In the genomic region with DNA sequence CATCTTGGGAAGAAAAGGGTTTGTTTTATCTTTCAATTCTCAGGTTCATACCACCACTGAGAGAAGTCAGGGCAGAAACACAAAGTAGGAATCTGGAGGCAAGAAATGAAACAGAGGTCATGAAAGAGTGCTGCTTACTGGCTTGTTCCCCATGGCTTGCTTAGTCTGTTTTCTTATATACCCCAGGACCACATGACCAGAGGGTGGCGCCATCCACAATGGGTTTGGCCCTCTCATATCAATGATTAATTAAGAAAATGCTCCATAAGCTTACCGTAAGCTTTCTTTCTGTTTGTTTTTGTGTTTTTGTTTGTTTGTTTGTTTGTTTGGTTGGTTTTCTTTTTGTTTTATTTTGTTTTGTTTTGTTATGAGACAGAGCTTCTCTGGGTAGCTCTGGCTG, we compare ENCODE assay signal across 13 mouse cellular contexts. TPM values are rescaled to one million over a fixed set of nuclear protein-coding genes. Genes with fewer than 3 reads are reported as not detected.
A peak's percentile ranks its signal among the peaks of the same experiment; 100 is the strongest.
DNase-seq lines count a peak whose midpoint lies in the region; ATAC-seq and TF ChIP-seq lines count a peak whose summit lies in the region.
"Had no signal": no experiment of that assay in that cellular context is flagged by ENCODE, and none has a peak within 500 bp of the region (broad histone marks: within the 10 kb centered on the region; RNA-seq: fewer than 3 reads in every experiment).

No protein-coding gene starts in this region.

- H3K27me3 ChIP-seq in cerebellum, adult 2 months (ENCODE audit: control insufficient read depth, insufficient read depth, low read length) = no peaks in the 10 kb centered on the region
- H3K27me3 ChIP-seq: midbrain, embryonic 12.5 days; stomach, embryonic 15.5 days had no signal

- no peak overlapping the region for H3K27ac ChIP-seq in cerebellum, adult 2 months (ENCODE audit: insufficient read depth, low read length)
- H3K27ac ChIP-seq: midbrain, embryonic 12.5 days; stomach, embryonic 15.5 days had no signal

- no peak overlapping the region for H3K4me3 ChIP-seq in cerebellum, adult 2 months (replicated peaks; ENCODE audit: insufficient read depth, low read depth, low read length)
- H3K4me3 ChIP-seq: midbrain, embryonic 12.5 days; stomach, embryonic 15.5 days had no signal

- WGBS in cerebellum, adult 2 months = 61% methylated on average over 2 of the region's 2 CpGs

- TF ChIP-seq CTCF in cerebellum, adult 2 months (IDR thresholded peaks at IDR 0.05; ENCODE audit: borderline replicate concordance, insufficient read depth, low read depth, low read length) = peak; percentile 10; the same call in 1 of the 2 replicates

- peaks cover 15% of the 10 kb centered on the region for H3K4me1 ChIP-seq in cerebellum, adult 2 months (ENCODE audit: control insufficient read depth, insufficient read depth, low read length)
- H3K4me1 ChIP-seq: stomach, embryonic 15.5 days had no signal

- 0 out of 2 replicates have a peak, but pooled peaks have one; percentile 44 for ATAC-seq in megakaryocyte progenitor cell, adult 5-6 weeks (replicated peaks; ENCODE audit: poor library complexity)
- ATAC-seq: intestine, embryonic 16.5 days had no signal

- TF ChIP-seq POLR2A in cerebellum, adult 2 months (IDR thresholded peaks at IDR 0.05; ENCODE audit: borderline replicate concordance, insufficient read depth, low read length) = no peak

- DNase-seq in cerebellum, adult 2 months = no peak
- DNase-seq in cerebellum, adult 18-20 months = no peak
- DNase-seq in lung, postnatal 36 days = peak; percentile 39
- DNase-seq in lung, postnatal 25 days (ENCODE audit: low spot score) = no peak
- DNase-seq in adrenal gland, adult 2 months = peak; percentile 35
- DNase-seq in retina, embryonic 14.5 days (ENCODE audit: low spot score) = no peak
- DNase-seq in cerebellum, adult 9-11 months = no peak
- DNase-seq: cerebellum, adult 11 months had no signal

RNA-seq across cellular contexts. Expression of a gene that starts 14.6 kb away (rescaled TPM):
- 44.2 and 47.5 TPM in 2 replicates for polyA plus RNA-seq in cerebellum, adult 2 months (2012; rRNA removed)
- total RNA-seq in adrenal gland, adult 2 months (2021) = 1 to 10 TPM; 2.6 to 5.0 TPM
- polyA plus RNA-seq in adrenal gland, adult 2 months (2012; rRNA removed) = 0.91 and 0.99 TPM in 2 replicates
- total RNA-seq in megakaryocyte progenitor cell, adult 5-6 weeks (2015) = not detected in 2 replicates
- total RNA-seq in megakaryocyte progenitor cell, adult 5-6 weeks (2017) = not detected in 2 replicates
- total RNA-seq: granulocyte monocyte progenitor cell, adult 5-6 weeks had no signal

RNA-seq across cellular contexts. Expression of a gene that starts 59.9 kb away (rescaled TPM):
- polyA plus RNA-seq in cerebellum, adult 2 months (2012; rRNA removed) = 94.1 and 105 TPM in 2 replicates
- 10 to 100 TPM; 48.0 to 69.7 TPM for total RNA-seq in adrenal gland, adult 2 months (2021)
- polyA plus RNA-seq in adrenal gland, adult 2 months (2012; rRNA removed) = 18.3 and 21.5 TPM in 2 replicates
- total RNA-seq in megakaryocyte progenitor cell, adult 5-6 weeks (2015) = 14.1 and 14.6 TPM in 2 replicates
- 15.5 and 22.2 TPM in 2 replicates for total RNA-seq in megakaryocyte progenitor cell, adult 5-6 weeks (2017)

Comparison
In these comparisons a context has a peak if more than half of its experiments do, and no peak if none do; other contexts are left out.
1. DNase-seq: peak in lung, postnatal 36 days (single experiment) and adrenal gland, adult 2 months (single experiment); none in cerebellum, adult 2 months (0 of 2), cerebellum, adult 18-20 months (0 of 2), lung, postnatal 25 days (single experiment), retina, embryonic 14.5 days (single experiment) and cerebellum, adult 9-11 months (single experiment).